Mouse (Mus musculus) heart, embryonic 15.5 days (tissue): ENCODE data around the gene Ms4a15. TPM values are rescaled to one million over a fixed set of nuclear protein-coding genes. Genes with fewer than 3 reads are reported as not detected.

ENCODE experiments used
- ATAC-seq: fragments of 200-750 bp; cut with Nextera tagmentation; replicated peaks from 2 replicates; pipeline ENCODE4 v1.8.0; 2017; ENCODE audit warnings: low read depth, moderate TSS enrichment; ENCODE audit not compliant: insufficient number of reproducible peaks, insufficient read depth, low FRiP score
- H3K27ac ChIP-seq: fragments of 300-500 bp; sonication (generic); 2 replicates; pipeline ENCODE4 v1.5.1; 2015; ENCODE audit warnings: mild to moderate bottlenecking, inconsistent platforms
- H3K27me3 ChIP-seq: fragments of 300-500 bp; sonication (generic); 2 replicates; pipeline ENCODE4 v1.6.1; 2015; ENCODE audit warnings: inconsistent platforms
- H3K36me3 ChIP-seq: fragments of 300-500 bp; sonication (generic); 2 replicates; pipeline ENCODE4 v1.6.1; 2015; ENCODE audit warnings: mild to moderate bottlenecking, inconsistent platforms
- H3K4me1 ChIP-seq: fragments of 300-500 bp; sonication (generic); replicated peaks from 2 replicates; pipeline ENCODE4 v1.6.1; 2015; ENCODE audit warnings: inconsistent platforms
- H3K4me2 ChIP-seq: fragments of 300-500 bp; sonication (generic); 2 replicates; pipeline ENCODE4 v1.6.1; 2015; ENCODE audit warnings: inconsistent platforms, mild to moderate bottlenecking, moderate library complexity
- H3K4me3 ChIP-seq: fragments of 300-500 bp; sonication (generic); 2 replicates; pipeline ENCODE4 v1.5.1; 2015; ENCODE audit warnings: mild to moderate bottlenecking, inconsistent platforms
- H3K9ac ChIP-seq: fragments of 300-500 bp; sonication (generic); 2 replicates; pipeline ENCODE4 v1.6.1; 2015; ENCODE audit warnings: mild to moderate bottlenecking, inconsistent platforms
- H3K9me3 ChIP-seq: fragments of 300-500 bp; sonication (generic); replicated peaks from 2 replicates; pipeline ENCODE4 v1.6.1; 2016; ENCODE audit warnings: inconsistent platforms
- WGBS: fragments of 180-500 bp; shearing (Covaris S2); methylation state at CpG from one replicate; pipeline ENCODE4 v1.1.7; 2015; ENCODE audit warnings: mixed read lengths; 5-methylcytosine and 5-hydroxymethylcytosine counted together
- polyA plus RNA-seq: library from polyadenylated mRNA; unstranded; fragments of >200 nt; fragmentation: Nextera tagmentation; extraction: Ambion mirVana; gene quantifications from 2 replicates; pipeline ENCODE4 v1.2.1, GENCODE M21; 2015

Ms4a15 gene
- polyA plus RNA-seq, 1 experiment from 2014 or later: not detected

DNA sequence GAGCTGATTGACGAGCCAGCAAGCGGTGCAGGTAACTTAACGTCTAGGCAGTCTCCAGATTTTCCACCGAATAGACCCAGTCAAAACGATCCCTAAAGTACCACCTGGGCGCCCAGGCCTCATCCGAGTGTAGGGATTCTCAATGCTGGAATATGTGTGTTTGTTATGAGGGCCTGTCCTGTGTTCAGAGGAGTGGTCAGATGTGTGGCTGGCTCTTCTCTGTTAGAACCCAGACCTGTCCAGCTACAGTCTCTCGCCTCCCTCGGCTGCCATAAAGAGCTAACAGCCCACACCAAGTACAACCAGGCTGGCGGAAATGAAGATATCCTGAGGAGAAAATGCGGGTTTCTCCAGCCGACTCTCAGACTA lies 33.1 kb downstream of the Ms4a15 start:
- H3K4me3 ChIP-seq: no peak overlapping the region
- H3K27ac ChIP-seq: no peak overlapping the region
- no peak overlapping the region for H3K9ac ChIP-seq
- H3K27me3 ChIP-seq: peaks cover 16% of the 10 kb centered on the region
- no peak for ATAC-seq
- WGBS: 42% methylated on average over 12 of the region's 12 CpGs
- H3K4me1 ChIP-seq: peaks cover 8% of the 10 kb centered on the region
- no peaks in the 10 kb centered on the region for H3K36me3 ChIP-seq
- no peaks in the 10 kb centered on the region for H3K9me3 ChIP-seq
- no peak overlapping the region for H3K4me2 ChIP-seq

DNA sequence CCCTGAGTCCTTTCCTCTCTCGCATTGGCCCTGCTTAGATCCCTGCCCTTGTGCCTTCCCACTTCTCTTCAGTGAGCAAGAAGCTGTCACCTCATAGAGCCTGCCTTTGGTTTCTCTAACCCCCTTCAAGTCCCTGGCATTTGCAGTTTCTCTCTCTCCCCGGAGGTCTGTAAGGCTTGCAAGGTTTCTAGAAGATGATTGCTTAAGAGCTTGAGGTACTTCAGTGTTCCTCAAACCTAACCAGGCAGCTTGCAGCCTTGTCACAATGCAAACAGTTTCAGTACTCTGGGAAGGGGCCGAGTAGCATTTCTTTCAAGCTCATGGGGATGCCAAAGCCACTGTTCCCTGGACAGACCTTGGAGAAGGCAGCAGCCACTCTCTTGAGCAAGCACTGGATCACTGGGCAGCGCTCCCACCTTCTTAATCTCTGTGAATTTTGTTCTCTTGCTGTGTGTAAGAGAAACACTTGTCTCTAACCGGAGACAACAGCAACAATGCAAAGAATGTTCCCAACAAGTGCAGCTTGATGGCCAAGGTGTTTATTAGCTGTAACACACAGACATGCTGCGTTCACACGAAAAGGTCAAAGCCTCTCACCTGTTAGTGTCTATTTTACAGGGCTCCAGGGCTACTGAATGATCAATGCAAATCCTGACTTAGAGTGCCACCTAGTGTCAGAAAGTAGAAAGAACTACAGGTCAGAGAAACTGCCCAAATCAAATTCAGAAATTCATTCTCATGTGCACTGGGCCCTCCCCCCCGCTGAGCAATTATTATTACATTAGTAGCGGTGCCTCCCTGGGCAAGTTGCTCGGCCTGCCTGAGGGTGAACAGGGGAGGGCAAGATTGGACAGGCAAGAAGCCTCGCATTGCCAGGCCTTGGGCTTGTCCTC lies 33.7 kb downstream of the Ms4a15 start:
- Histone ChIP-seq H3K36me3 (no peaks in the 10 kb centered on the region), H3K9me3 (no peaks in the 10 kb centered on the region), H3K27ac (peak overlapping the region; percentile 20; the same call in 1 of the 2 replicates), H3K9ac (no peak overlapping the region), H3K4me2 (no peak overlapping the region), H3K4me1 (peaks cover 8% of the 10 kb centered on the region), H3K27me3 (peaks cover 10% of the 10 kb centered on the region), H3K4me3 (no peak overlapping the region)
- ATAC-seq: 0 out of 2 replicates have a peak, but pooled peaks have one; percentile 55
- WGBS: 29% methylated on average over 11 of the region's 11 CpGs

- Histone ChIP-seq H3K4me3 (no peak overlapping the region), H3K36me3 (no peaks in the 10 kb centered on the region), H3K27me3 (no peaks in the 10 kb centered on the region; the same call in 1 of the 2 replicates), H3K27ac (peak overlapping the region; percentile 73), H3K4me1 (peaks cover 35% of the 10 kb centered on the region), H3K9me3 (no peaks in the 10 kb centered on the region), H3K4me2 (peak overlapping the region; percentile 35), H3K9ac (no peak overlapping the region)
- ATAC-seq: peak; percentile 63
- 32% methylated on average over 11 of the region's 11 CpGs for WGBS
Observed at GRCm38 (mm10) chr19:10952021-10952939, 40.8 kb downstream of the Ms4a15 start.

DNA sequence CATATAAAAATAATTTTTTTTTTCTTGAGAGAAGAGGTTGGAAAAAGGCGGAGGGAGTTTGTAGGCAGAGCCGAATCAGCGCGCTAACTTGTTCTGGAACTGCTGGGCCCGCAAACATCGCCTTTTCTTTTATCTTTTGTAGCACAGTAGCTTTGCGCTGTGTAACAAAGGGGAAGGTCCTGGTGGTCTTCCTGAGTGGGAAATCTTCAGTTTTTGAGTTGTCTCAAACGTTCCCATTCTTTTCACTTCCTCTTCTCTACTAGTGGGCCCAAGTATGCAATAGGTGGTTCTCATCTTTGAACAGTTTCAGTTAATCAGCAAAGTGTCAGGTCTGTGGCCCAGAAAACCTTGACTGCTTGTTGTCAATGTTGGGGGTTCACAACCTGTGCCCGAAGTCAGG lies 43.5 kb downstream of the Ms4a15 start:
- no peaks in the 10 kb centered on the region for H3K9me3 ChIP-seq
- peak overlapping the region; percentile 99 for H3K4me2 ChIP-seq
- H3K27ac ChIP-seq: peak overlapping the region; percentile 35
- peaks cover 47% of the 10 kb centered on the region for H3K4me1 ChIP-seq
- no peak for ATAC-seq
- H3K36me3 ChIP-seq: peaks cover 7% of the 10 kb centered on the region
- H3K4me3 ChIP-seq: peak overlapping the region; percentile 68
- H3K27me3 ChIP-seq: no peaks in the 10 kb centered on the region
- H3K9ac ChIP-seq: no peak overlapping the region
- 31% methylated on average over 9 of the region's 9 CpGs for WGBS

- H3K9ac ChIP-seq: peak within 1 kb of the TSS; percentile 79
- H3K27ac ChIP-seq: peak within 1 kb of the TSS; percentile 35
- WGBS: 0% methylated on average over 30 of the region's 30 CpGs
- H3K4me3 ChIP-seq: peak within 1 kb of the TSS; percentile 68
- H3K9me3 ChIP-seq: no peaks in the 10 kb centered on the region
- peak within 1 kb of the TSS; percentile 99 for H3K4me2 ChIP-seq
- peak; percentile 94 for ATAC-seq
- peaks cover 47% of the 10 kb centered on the region for H3K4me1 ChIP-seq
- no peaks in the 10 kb centered on the region for H3K27me3 ChIP-seq
- H3K36me3 ChIP-seq: peaks cover 12% of the 10 kb centered on the region
Observed at GRCm38 (mm10) chr19:10949112-10949511, 43.9 kb downstream of the Ms4a15 start, which contains the start of gene Ccdc86. Gene Ccdc86 (minus strand): TSS chr19:10949266.

GRCm38 (mm10) chr19:10948416-10948815 lies 44.6 kb downstream of the Ms4a15 start:
- Histone ChIP-seq H3K9ac (peak overlapping the region; percentile 79), H3K36me3 (peaks cover 19% of the 10 kb centered on the region), H3K4me2 (peak overlapping the region; percentile 99), H3K9me3 (no peaks in the 10 kb centered on the region), H3K27ac (no peak overlapping the region), H3K4me1 (peaks cover 47% of the 10 kb centered on the region), H3K27me3 (no peaks in the 10 kb centered on the region), H3K4me3 (peak overlapping the region; percentile 68)
- ATAC-seq: no peak
- 0% methylated on average over 20 of the region's 20 CpGs for WGBS

GRCm38 (mm10) chr19:10947219-10947618 lies 45.8 kb downstream of the Ms4a15 start:
- peak overlapping the region; percentile 99 for H3K4me2 ChIP-seq
- H3K36me3 ChIP-seq: peaks cover 31% of the 10 kb centered on the region
- WGBS: 87% methylated on average over 5 of the region's 5 CpGs
- H3K4me3 ChIP-seq: peak overlapping the region; percentile 68
- no peak for ATAC-seq
- H3K27ac ChIP-seq: no peak overlapping the region
- H3K9ac ChIP-seq: peak overlapping the region; percentile 79; the same call in 1 of the 2 replicates
- no peaks in the 10 kb centered on the region for H3K27me3 ChIP-seq
- peaks cover 40% of the 10 kb centered on the region for H3K4me1 ChIP-seq
- no peaks in the 10 kb centered on the region for H3K9me3 ChIP-seq

DNA sequence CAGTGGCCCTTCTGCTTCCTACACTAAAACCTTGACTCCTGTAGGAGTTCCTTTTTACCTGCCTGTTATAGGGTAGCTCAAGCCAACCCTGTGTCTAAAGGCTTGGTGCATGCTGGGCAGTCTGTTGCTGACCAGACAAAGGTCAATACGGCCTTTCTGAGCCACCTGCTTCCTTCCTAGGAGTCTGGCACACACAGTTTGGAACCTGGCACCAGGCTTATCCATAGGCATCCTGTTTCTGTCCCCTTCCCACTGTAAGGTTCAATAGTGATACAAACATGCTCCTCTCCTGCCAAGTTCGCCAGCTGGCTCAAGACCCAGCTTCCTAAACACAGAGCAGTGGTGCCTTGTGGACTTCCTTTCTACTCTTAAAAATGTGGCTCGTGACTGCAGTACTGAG lies 46.5 kb downstream of the Ms4a15 start:
- no peak for ATAC-seq
- Histone ChIP-seq H3K9ac (no peak overlapping the region), H3K27ac (no peak overlapping the region), H3K4me1 (peaks cover 33% of the 10 kb centered on the region), H3K36me3 (peaks cover 32% of the 10 kb centered on the region), H3K27me3 (no peaks in the 10 kb centered on the region), H3K9me3 (no peaks in the 10 kb centered on the region), H3K4me3 (no peak overlapping the region; the same call in 1 of the 2 replicates), H3K4me2 (peak overlapping the region; percentile 99; the same call in 1 of the 2 replicates)
- 73% methylated on average over 3 of the region's 3 CpGs for WGBS

- peaks cover 36% of the 10 kb centered on the region for H3K4me1 ChIP-seq
- ATAC-seq: no peak
- peaks cover under 1% of the 10 kb centered on the region; the same call in 1 of the 2 replicates for H3K27me3 ChIP-seq
- H3K9ac ChIP-seq: no peak overlapping the region
- H3K27ac ChIP-seq: no peak overlapping the region
- H3K9me3 ChIP-seq: no peaks in the 10 kb centered on the region
- WGBS: 70% methylated on average over 3 of the region's 3 CpGs
- H3K4me3 ChIP-seq: no peak overlapping the region
- H3K36me3 ChIP-seq: peaks cover 32% of the 10 kb centered on the region
- no peak overlapping the region for H3K4me2 ChIP-seq
Observed at GRCm38 (mm10) chr19:10943955-10944354, 49.1 kb downstream of the Ms4a15 start.

GRCm38 (mm10) chr19:10940801-10941457 lies 52.1 kb downstream of the Ms4a15 start:
- no peaks in the 10 kb centered on the region for H3K9me3 ChIP-seq
- H3K4me3 ChIP-seq: peak overlapping the region; percentile 40
- WGBS: 10% methylated on average over 40 of the region's 40 CpGs
- H3K27ac ChIP-seq: no peak overlapping the region
- H3K4me1 ChIP-seq: peaks cover 24% of the 10 kb centered on the region
- H3K36me3 ChIP-seq: peaks cover 32% of the 10 kb centered on the region
- H3K27me3 ChIP-seq: peaks cover 7% of the 10 kb centered on the region; the same call in 1 of the 2 replicates
- peak overlapping the region; percentile 38 for H3K9ac ChIP-seq
- peak overlapping the region; percentile 75 for H3K4me2 ChIP-seq
- peak; percentile 37 for ATAC-seq
